Mouse (Mus musculus) layer of hippocampus, adult 2 months (tissue): ENCODE results near the gene Hist1h2ba. TPM values are rescaled to one million over a fixed set of nuclear protein-coding genes. Genes with fewer than 3 reads are reported as not detected.

ENCODE experiments used
- DNase-seq, 2 experiments: peaks; one replicate each; pipeline ENCODE4 v3.0.0; 2022; ENCODE audit warnings: low spot score in 2 of 2
- H3K27ac ChIP-seq: fragments of 200-600 bp; 2 replicates; pipeline ENCODE4 v1.8.1; 2022
- H3K4me3 ChIP-seq: fragments of 200-600 bp; 2 replicates; pipeline ENCODE4 v1.8.1; 2022; ENCODE audit warnings: mild to moderate bottlenecking
- CTCF ChIP-seq: fragments of 200-600 bp; conservative IDR thresholded peaks from 2 replicates; pipeline ENCODE4 v1.8.1; 2022; ENCODE audit warnings: antibody characterized with exemption, mild to moderate bottlenecking, moderate library complexity
- long read RNA-seq, 2 experiments: library from polyadenylated mRNA; stranded (forward); transcript quantifications; one replicate each; pipeline ENCODE4 v2.0.0; 2021; ENCODE audit warnings: borderline mapping rate in 2 of 2
- total RNA-seq, 2 experiments: library from RNA; stranded (reverse); gene quantifications; 2 replicates each; pipeline ENCODE4 v1.2.3; 2021

Hist1h2ba gene
- not detected for total RNA-seq
- long read RNA-seq, experiment 1 = 0 reads
- long read RNA-seq, experiment 2 = 0 reads

DNA sequence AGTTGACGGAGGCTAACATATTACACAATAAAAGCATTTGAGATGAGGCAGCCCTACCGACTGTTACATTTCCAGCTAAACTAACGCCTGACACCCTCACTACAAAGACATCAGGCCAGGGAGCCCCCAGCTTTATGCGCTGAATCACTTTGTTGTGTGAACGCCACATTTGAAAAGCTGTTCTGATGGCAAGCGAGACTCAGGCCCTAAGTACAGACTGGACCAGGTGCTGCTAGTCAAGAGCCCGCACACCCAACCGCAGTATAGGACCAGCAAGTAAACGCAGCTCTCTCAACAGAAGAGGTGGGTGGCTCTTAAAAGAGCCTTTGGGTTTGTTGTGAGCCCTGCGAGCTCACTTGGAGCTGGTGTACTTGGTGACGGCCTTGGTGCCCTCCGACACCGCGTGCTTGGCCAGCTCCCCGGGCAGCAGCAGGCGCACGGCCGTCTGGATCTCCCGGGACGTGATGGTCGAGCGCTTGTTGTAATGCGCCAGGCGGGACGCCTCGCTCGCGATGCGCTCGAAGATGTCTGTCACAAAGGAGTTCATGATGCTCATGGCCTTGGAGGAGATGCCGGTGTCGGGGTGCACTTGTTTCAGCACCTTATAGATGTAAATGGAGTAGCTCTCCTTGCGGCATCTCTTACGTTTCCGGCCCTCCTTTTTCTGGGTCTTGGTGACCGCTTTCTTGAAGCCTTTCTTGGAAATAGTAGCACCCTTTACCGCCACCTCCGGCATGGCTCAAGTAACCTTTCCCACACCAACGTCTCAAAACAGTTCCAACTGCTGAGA, at the start of gene Hist1h2ba:
TSS of gene Hist1h2ba (minus strand) at position 736 of the 790 bp plus-strand sequence.
- Histone ChIP-seq H3K4me3 (no peak within 1 kb of the TSS), H3K27ac (no peak within 1 kb of the TSS)
- TF ChIP-seq CTCF = no peak
- no peak for DNase-seq

DNA sequence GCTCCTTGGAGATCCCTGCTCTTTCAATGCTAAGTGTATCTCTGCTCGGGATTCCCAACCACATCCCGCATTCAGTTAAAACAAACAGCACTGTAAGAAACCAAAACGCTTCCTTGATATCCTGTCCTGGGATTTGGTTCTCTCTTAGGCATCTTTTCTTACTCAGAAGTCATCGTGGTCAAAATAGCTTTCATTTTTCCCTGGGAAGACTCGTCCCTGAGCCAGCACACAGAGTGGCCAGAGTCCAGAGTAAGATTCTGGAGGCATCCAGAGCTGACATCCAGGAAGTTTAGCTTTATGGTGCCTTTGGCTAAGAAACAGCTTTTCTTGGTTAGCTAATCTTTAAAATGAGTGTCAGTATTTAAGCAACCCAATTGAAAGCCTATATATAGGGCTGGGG, 38.3 kb upstream of the Hist1h2ba start:
- Histone ChIP-seq H3K27ac (no peak overlapping the region), H3K4me3 (no peak overlapping the region)
- no peak for TF ChIP-seq CTCF
- no peak for DNase-seq

DNA sequence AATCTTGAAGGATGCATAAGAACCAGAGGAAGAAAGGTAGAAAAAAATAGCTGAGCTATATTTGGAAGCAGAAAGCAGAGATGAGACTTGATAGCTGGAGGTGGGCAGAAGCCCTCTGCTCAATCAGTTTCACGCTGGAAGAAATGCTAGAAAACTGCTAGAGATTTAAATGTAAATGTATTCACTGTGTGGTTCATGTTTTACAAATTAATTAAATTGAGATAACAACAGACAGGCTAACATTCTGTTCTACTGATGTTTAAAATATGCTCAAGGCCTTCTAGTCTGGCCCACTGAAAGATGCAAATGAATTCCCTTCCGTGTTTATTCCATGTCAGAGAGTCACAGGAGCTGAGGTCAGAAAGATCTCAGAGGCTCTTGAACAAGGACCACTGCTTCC, 37.9 kb upstream of the Hist1h2ba start:
- H3K27ac ChIP-seq = no peak overlapping the region
- DNase-seq = peak in 1 of 2 experiments; percentile 16
- H3K4me3 ChIP-seq = no peak overlapping the region
- no peak for TF ChIP-seq CTCF

DNA sequence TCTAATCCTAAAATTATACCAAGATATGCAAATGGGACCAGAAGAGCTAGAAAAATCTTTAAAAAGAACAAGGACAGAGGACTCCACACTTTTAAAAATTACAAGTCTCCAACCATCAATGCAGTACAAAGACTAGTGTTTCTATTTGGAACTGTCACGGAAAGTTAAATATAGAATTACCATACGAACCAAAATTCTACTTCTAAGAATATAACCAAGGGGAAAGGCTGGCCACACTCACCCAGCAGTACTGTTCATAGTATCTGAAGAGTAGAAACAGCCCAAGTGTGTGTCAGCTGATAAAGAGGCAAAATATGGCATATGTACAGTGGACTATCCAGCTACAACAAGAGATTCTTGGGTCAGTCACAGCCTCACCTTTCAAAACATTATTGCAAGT, 31.0 kb upstream of the Hist1h2ba start:
- DNase-seq = no peak
- Histone ChIP-seq H3K4me3 (no peak overlapping the region), H3K27ac (no peak overlapping the region)
- no peak for TF ChIP-seq CTCF

DNA sequence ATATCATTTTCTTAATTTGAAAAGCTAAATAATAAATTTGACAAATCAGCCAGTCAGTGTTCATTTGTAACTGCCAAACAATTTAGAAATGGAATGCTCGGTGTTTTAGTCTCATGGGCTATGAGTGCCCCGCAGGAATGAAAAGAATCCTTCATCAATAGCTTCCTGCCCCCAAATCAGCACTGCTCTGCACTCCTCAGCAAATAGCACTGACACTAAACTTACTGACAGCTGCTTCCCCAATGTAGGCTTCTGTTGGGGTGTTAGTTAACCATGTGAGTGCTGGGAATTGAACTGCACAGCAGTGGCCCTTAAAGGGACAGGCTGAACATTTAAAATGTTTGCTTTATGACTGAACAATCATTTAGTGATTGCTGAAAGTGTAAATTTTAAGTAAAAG, 25.8 kb upstream of the Hist1h2ba start:
- Histone ChIP-seq H3K4me3 (no peak overlapping the region), H3K27ac (no peak overlapping the region)
- DNase-seq = no peak
- TF ChIP-seq CTCF = no peak

DNA sequence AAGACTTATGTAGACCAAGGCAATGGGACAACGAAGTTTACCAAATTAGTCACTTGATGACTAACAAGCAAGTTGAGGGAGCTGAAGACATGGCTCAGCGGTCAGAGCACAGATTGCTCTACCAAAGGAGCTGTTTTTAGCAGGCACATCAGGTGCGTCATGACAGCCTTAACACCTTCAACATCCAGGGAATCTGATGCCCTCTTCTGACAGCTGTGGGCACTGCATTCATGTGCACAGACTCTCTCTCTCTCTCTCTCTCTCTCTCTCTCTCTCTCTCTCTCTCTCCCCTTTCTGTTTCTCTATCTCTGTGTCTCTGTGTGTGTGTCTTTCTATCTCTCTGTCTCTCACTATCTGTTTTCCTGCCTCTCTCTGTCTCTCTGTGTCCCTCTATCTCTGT, 17.0 kb upstream of the Hist1h2ba start:
- TF ChIP-seq CTCF = peak; percentile 54
- DNase-seq = no peak

DNA sequence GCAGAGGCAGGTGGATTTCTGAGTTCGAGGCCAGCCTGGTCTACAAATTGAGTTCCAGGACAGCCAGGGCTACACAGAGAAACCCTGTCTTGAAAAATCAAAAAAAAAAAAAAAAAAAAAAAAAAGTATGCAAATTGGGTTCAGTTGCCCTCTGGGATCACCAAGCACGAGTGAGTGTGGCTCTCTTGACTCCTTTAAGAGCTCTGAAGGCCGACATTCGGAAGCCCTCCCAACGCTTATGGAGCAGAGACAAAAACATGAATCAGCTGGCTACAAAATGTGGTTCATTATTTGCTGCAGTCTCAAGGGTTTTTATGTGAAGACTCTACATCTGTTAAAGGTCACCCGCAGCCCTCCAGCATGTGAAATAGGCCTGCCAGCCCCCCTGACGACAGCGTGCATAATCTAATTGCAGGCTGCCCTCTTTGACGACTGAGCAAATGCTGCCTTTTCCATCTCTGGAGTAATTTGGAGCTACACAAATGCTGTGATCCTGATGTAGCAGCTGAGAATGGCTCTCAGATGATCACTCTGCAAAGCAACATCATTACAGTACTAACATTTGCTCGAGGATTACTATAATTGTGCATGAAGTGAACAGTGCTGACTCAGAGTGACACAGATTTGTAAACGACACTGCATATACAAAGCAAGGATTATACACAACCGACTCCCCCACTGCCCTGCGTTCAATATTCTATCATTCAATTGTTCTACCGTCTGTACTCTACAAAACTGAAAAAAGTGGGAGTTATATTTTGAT, 15.7 kb upstream of the Hist1h2ba start:
- Histone ChIP-seq H3K4me3 (no peak overlapping the region), H3K27ac (no peak overlapping the region)
- no peak for DNase-seq
- no peak for TF ChIP-seq CTCF

More for the DNA sequence above, 17.0 kb upstream of the Hist1h2ba start:
- H3K27ac ChIP-seq = no peak overlapping the region
- no peak overlapping the region for H3K4me3 ChIP-seq

DNA sequence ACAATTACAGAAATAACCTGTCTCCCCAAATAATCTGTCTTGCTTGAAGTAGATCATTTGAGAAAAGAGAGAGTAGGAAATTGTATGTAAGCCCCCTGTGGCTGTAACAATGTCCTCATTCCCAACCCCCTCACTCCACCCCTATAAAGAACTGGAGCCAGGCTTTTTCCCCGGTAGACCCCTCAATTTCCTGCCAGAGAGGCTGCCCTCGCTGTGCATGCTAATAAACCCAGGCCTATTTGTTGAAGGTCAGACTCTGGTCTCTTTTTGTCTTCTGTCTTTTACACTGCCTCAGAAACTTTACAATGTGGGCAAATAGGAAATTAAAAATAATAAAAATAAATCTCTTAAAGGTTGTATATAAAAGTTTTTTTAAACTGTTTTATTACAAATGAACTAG, 12.3 kb upstream of the Hist1h2ba start:
- no peak overlapping the region for H3K4me3 ChIP-seq

DNA sequence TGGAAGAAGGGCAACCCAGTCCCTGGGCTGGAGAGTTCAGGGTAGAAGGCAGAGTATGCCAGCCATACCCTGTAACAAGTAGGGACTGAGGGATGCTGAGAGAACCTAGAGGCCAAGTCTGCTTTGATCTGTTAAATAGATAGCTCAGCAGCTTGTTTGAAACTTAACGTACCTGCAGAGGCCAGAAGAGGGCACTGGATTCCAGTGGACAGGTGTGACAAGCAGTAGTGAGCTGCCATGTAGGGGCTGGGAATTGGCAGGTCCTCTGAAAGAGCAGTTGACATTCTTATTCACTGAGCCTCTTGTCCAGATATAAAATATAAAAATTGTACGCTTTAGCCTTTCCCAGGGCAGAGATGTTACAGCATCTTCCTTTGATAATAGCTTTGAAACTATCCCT, 8.9 kb upstream of the Hist1h2ba start:
- H3K4me3 ChIP-seq = no peak overlapping the region
- peak; percentile 17; the same call in 1 of the 2 replicates for TF ChIP-seq CTCF
- H3K27ac ChIP-seq = no peak overlapping the region
- no peak for DNase-seq

More for the DNA sequence above, 12.3 kb upstream of the Hist1h2ba start:
- TF ChIP-seq CTCF = no peak
- no peak overlapping the region for H3K27ac ChIP-seq
- DNase-seq = no peak

DNA sequence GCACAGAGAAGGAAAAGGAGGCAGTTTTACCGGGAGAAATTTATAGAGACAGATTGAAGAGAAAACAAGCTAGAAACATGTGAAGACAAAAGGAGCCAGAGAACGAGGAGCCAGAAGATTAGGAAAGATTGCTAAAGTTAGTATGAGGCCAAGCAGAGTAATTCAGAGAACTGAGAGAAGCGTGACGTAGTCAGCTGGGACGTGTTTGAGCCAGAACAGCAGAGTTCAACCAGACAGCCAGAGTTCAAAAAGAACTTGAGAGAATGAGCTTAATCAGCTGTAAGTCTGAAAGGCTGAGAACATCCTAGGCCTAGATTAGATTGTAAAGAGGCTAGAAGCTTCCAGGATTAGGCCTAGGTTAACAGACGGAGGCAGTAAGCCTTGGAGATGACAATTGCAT, 6.3 kb upstream of the Hist1h2ba start:
- no peak for DNase-seq
- H3K4me3 ChIP-seq = no peak overlapping the region
- no peak overlapping the region for H3K27ac ChIP-seq
- TF ChIP-seq CTCF = no peak

DNA sequence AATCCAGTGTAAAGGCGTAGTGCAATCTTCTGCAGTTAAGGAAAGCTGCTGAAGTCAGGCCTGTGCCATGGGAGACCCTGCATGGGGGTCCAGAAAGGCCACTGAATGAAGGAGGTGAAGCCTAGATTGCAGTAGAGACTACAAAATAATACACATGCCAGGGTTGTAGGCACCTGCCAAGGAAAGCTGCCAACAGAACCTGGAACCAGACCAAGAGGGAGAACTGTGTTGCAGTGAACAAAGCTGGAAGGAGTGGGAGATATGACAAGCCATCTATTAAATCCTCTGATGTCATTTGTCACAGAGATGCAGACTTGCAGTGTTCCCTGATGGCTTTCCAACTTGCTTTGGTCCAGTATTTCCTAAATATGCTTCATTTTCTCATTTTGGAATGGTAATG, 4.7 kb upstream of the Hist1h2ba start:
- no peak overlapping the region for H3K4me3 ChIP-seq
- no peak overlapping the region for H3K27ac ChIP-seq
- DNase-seq = no peak
- no peak for TF ChIP-seq CTCF

DNA sequence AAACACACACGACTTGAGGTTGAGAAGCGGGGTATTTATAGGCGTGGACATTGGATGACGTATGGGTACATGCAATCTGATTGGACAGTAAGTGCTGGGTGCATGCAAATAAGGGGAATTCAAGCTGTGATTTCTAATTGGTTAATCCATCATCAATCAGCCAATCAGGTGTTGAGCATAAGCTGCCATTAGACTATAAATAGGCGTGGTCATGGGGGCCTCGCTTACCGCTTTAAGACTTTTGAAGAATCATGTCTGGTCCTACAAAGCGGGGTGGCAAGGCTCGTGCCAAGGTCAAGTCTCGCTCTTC, 210 bp upstream of the Hist1h2ba start, which contains the start of gene Hist1h2aa:
TSS of gene Hist1h2aa (plus strand) at position 252 of the 310 bp plus-strand sequence.
- H3K27ac ChIP-seq = no peak within 1 kb of the TSS
- TF ChIP-seq CTCF = no peak
- DNase-seq = no peak
- no peak within 1 kb of the TSS for H3K4me3 ChIP-seq

DNA sequence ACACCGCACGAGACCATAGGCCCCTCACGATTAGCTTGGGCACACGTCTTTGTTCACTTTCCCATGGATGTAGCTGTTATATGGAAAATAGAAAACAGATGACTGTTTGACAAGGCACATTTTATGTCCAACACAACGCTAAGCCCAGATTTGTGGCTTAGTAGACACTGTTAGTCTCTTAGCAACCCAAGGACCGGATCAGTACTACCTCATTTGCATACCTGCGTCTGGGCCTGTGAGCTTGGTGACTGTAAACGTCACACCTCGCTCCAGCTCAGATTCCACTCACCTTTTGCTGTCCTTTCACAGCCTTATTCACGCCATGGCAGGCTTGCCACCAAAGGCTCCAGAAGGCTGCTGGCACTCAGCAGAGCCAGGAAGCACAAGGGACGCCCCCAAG, 3.1 kb downstream of the Hist1h2ba start:
- TF ChIP-seq CTCF = no peak
- DNase-seq = no peak

DNA sequence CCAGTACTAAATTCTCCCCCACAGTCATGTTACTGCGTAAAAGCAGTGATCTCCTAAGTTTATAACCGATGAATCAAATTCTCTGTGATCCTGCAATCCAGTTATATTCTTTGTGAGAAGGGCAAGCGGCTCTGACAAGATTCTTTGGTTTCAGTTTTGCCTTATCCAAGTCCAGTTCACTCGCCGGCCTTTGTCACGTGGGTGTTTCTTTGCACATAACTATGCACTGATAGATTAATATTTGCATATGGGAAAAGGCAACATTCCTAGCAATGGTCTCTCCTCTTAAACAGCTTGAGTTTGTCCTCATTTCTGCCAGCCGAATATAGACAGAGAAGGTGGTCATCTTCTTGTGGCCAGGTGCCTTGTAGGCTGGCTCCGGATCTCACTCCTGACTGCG, 3.5 kb downstream of the Hist1h2ba start:
- H3K4me3 ChIP-seq = no peak overlapping the region
- DNase-seq = no peak
- TF ChIP-seq CTCF = no peak
- no peak overlapping the region for H3K27ac ChIP-seq

More for the DNA sequence above, 3.1 kb downstream of the Hist1h2ba start:
- no peak overlapping the region for H3K4me3 ChIP-seq
- no peak overlapping the region for H3K27ac ChIP-seq
